Mouse (Mus musculus) testis, adult 2 months (tissue): Measurements from ENCODE around the gene Kcnq4.

Source experiments
- CTCF ChIP-seq: fragments of 200-500 bp; IDR thresholded peaks from 2 replicates; pipeline ENCODE4 v1.5.1; 2012; ENCODE audit warnings: low read depth, mild to moderate bottlenecking, inconsistent platforms, low read length, moderate library complexity; ENCODE audit not compliant: control insufficient read depth, insufficient read depth, insufficient replicate concordance
- POLR2A ChIP-seq: fragments of 200-500 bp; IDR thresholded peaks from 2 replicates; pipeline ENCODE4 v1.6.1; 2012; ENCODE audit warnings: low read depth, mild to moderate bottlenecking, inconsistent platforms, low read length, moderate library complexity; ENCODE audit not compliant: control insufficient read depth

DNA sequence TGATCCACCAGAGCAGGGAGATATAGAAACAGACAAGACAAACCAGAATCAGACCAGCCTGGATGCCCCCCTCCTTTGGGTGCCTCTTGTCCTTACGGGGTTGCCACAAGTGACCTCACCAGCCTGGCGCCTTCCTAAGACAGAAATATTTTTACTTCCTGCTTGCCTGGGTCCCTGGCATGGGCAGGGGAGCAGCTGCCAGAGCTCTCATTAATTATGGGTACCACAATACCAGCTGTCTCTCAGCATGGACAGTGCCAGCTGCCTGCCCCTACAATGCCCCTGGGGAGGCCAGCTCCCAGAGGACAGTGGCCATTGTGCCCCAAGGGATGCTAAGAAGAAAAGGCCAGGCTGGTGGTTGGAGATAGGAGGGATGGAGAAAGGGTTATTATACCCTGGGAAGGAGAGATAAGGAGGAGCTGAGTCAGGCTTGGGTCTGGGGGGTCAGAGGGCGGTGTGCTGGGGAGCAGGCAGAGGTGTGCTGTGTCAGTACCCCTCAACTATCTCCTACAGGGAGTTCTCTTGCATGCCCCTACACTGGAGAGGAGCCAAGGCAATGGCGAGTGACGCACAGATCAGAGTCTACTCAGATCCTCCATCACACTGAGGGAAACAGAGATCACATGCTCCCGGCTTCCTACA, 34.4 kb downstream of the Kcnq4 start:
- TF ChIP-seq CTCF: no peak
- TF ChIP-seq POLR2A: no peak
